Mouse (Mus musculus): ENCODE data around the gene Nde1. TPM values are rescaled to one million over a fixed set of nuclear protein-coding genes. Genes with fewer than 3 reads are reported as not detected.

Gene Nde1
- polyA plus RNA-seq (2012; ENCODE audit: insufficient read depth, insufficient read length, missing spikeins), result 14.3 and 16.5 TPM in 2 replicates

- Histone ChIP-seq H3K27ac (replicated peaks; ENCODE audit: low read depth, low read length) (peak within 1 kb of the TSS; percentile 63), H3K4me3 (ENCODE audit: insufficient read depth, low read depth, low read length) (peak within 1 kb of the TSS; percentile 78), H3K4me1 (ENCODE audit: control insufficient read depth, insufficient read depth, insufficient read length, low read length) (no peaks in the 10 kb centered on the region)
These were observed at the start of gene Nde1, which contains the start of gene Marf1 for GRCm38 (mm10) chr16:14162988-14163416. Gene Nde1 (plus strand): TSS chr16:14163275. Gene Marf1 (minus strand): TSS chr16:14163351.

DNA sequence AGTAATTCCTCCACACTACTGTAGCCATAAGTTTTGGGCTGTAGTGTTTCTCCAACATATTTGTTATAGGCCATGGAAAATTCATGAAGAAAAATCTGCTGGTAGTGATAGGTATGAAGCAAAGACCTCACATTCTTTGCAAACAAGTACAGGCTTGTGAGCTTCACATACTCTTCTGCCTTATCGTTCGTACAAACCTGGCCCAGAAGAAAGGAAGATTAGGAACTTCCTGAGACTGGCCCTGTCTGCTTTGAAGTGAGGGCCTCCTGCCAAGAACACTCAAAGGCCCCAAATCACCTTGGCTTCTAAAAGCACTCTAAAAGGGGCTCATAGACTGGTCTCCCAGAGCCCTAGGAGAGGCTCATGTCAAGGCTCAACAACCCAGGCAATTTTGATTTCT, 45.8 kb upstream of the Nde1 start:
- Histone ChIP-seq H3K4me3 (ENCODE audit: insufficient read depth, low read depth, low read length) (no peak overlapping the region), H3K4me1 (ENCODE audit: control insufficient read depth, insufficient read depth, insufficient read length, low read length) (no peaks in the 10 kb centered on the region), H3K27ac (replicated peaks; ENCODE audit: low read depth, low read length) (no peak overlapping the region)

- Histone ChIP-seq H3K4me3 (ENCODE audit: insufficient read depth, low read depth, low read length) (no peak overlapping the region), H3K4me1 (ENCODE audit: control insufficient read depth, insufficient read depth, insufficient read length, low read length) (no peaks in the 10 kb centered on the region), H3K27ac (replicated peaks; ENCODE audit: low read depth, low read length) (no peak overlapping the region)
These were observed 42.1 kb upstream of the Nde1 start for GRCm38 (mm10) chr16:14120941-14121340.

DNA sequence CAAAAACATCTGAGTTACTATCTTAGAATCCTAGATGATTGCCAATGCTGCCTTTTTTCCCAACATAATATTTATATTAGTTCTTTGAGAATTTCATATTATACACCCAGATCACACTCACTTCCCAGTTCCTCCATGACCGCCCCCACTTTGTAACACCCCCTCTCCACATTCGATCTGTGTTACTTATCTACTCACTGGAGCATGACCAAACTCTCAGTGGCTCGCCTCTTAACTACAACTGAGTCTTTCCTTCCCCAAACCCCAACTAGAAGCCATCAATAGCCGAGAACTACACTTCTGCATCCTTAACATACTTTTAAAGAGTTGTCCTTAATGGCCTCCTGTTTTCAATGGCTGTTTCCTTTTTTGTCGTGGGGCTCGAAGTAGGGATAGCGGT, 41.5 kb upstream of the Nde1 start:
- no peak overlapping the region for H3K4me3 ChIP-seq (ENCODE audit: insufficient read depth, low read depth, low read length)

DNA sequence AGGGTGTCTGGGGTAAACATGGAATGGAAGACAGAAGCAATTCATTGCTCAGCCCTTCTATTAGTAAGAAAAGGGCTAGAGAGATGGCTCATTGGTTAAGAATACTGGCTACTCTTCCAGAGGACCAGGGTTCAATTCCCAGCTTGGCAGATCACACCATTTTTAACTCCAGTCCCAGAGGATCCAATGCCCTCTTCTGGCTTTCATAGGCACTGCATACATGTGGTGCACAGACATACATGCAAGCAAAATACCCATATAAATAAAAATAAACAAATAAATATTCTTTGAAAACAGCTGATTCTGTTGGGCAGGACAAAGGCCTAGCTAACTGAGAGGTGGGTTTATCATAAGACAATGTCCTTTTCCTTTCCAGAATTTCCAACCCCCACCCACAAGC, 40.5 kb upstream of the Nde1 start:
- Histone ChIP-seq H3K4me3 (ENCODE audit: insufficient read depth, low read depth, low read length) (no peak overlapping the region), H3K27ac (replicated peaks; ENCODE audit: low read depth, low read length) (no peak overlapping the region), H3K4me1 (ENCODE audit: control insufficient read depth, insufficient read depth, insufficient read length, low read length) (no peaks in the 10 kb centered on the region)

More for the DNA sequence above, 41.5 kb upstream of the Nde1 start:
- Histone ChIP-seq H3K4me1 (ENCODE audit: control insufficient read depth, insufficient read depth, insufficient read length, low read length) (no peaks in the 10 kb centered on the region), H3K27ac (replicated peaks; ENCODE audit: low read depth, low read length) (no peak overlapping the region)

DNA sequence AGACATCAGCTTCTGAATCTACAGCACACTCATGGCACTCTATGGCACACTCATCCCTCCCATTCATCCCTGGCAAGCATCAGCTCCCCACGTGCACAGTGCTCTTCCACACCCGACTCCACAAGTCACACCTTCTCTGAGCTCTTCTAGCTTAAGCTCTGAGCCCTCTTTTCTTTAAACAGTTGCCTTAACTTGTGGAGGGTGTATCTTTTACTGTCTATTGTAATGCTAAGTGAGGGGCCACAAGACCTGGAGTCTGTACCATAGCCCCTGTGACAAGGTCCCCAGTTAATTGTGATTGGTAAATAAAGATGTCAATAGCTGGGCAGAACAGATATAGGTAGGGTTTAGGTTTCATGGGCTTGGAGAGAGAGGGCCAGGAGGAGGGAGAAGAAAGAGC, 39.2 kb upstream of the Nde1 start:
- Histone ChIP-seq H3K27ac (replicated peaks; ENCODE audit: low read depth, low read length) (no peak overlapping the region), H3K4me1 (ENCODE audit: control insufficient read depth, insufficient read depth, insufficient read length, low read length) (no peaks in the 10 kb centered on the region), H3K4me3 (ENCODE audit: insufficient read depth, low read depth, low read length) (no peak overlapping the region)

- no peak overlapping the region for H3K4me3 ChIP-seq (ENCODE audit: insufficient read depth, low read depth, low read length)
- no peak overlapping the region for H3K27ac ChIP-seq (replicated peaks; ENCODE audit: low read depth, low read length)
- H3K4me1 ChIP-seq (ENCODE audit: control insufficient read depth, insufficient read depth, insufficient read length, low read length), result no peaks in the 10 kb centered on the region
These were observed 38.4 kb upstream of the Nde1 start for GRCm38 (mm10) chr16:14124709-14125108.

GRCm38 (mm10) chr16:14125253-14125652, 37.8 kb upstream of the Nde1 start:
- Histone ChIP-seq H3K4me1 (ENCODE audit: control insufficient read depth, insufficient read depth, insufficient read length, low read length) (no peaks in the 10 kb centered on the region), H3K4me3 (ENCODE audit: insufficient read depth, low read depth, low read length) (no peak overlapping the region), H3K27ac (replicated peaks; ENCODE audit: low read depth, low read length) (no peak overlapping the region)

DNA sequence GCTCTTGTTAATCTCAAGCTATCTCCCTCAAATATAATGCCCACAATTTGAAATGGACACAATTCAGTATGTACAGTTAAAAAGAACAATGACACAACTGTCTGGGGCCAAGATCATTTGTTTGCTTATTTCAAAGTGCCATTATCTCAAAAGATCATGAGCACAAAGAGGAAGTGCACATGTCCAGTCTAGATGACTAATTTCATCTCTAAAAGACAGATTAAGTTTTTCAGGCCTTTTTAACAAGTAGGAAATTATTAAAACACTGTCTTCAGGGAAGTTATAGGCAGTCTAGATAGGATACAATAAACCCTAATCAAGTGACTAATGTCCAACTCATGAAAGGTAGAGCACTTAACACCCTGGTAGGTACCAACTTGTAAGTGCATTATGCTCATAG, 34.1 kb upstream of the Nde1 start:
- no peak overlapping the region for H3K27ac ChIP-seq (replicated peaks; ENCODE audit: low read depth, low read length)
- no peaks in the 10 kb centered on the region for H3K4me1 ChIP-seq (ENCODE audit: control insufficient read depth, insufficient read depth, insufficient read length, low read length)
- H3K4me3 ChIP-seq (ENCODE audit: insufficient read depth, low read depth, low read length), result no peak overlapping the region

- no peaks in the 10 kb centered on the region for H3K4me1 ChIP-seq (ENCODE audit: control insufficient read depth, insufficient read depth, insufficient read length, low read length)
- H3K4me3 ChIP-seq (ENCODE audit: insufficient read depth, low read depth, low read length), result no peak overlapping the region
- no peak overlapping the region for H3K27ac ChIP-seq (replicated peaks; ENCODE audit: low read depth, low read length)
These were observed 32.3 kb upstream of the Nde1 start for GRCm38 (mm10) chr16:14130796-14131195.

DNA sequence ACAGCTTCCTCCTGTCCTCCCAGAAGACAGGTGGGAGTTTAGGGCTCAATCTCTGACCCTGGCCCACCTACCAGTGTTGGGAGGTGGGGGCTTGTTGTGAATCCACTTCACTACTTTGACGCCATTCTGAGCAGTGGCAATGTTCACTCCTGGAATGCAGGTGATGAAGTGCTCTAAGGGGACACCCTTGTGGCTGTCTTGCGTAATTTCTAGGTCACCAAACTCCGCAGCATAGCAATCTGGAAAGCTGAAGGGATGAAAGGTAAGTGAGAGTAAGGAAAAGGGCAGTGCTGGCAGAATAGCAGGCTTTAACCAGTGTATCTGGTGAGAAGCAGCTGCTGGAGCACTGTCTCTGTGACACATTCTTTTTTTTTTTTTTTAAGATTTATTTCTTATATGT, 31.7 kb upstream of the Nde1 start:
- Histone ChIP-seq H3K27ac (replicated peaks; ENCODE audit: low read depth, low read length) (no peak overlapping the region), H3K4me3 (ENCODE audit: insufficient read depth, low read depth, low read length) (no peak overlapping the region), H3K4me1 (ENCODE audit: control insufficient read depth, insufficient read depth, insufficient read length, low read length) (no peaks in the 10 kb centered on the region)

DNA sequence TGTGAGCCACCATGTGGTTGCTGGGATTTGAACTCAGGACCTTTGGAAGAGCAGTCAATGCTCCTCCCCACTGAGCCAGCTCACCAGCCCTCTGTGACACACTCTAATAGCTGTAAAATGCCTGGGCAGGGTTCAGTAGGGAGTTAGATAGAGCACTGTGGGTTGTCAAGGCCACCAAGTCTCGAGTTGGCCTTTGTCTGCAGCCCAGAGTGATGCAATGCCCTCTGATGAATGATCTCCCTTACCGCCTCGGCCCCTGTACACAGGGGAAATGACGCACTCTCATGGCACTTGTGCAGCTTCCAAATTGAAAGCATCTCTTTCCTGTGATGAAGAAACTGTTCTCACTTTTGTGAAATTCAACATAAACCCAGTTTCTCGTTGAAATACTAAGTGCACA, 31.2 kb upstream of the Nde1 start:
- Histone ChIP-seq H3K27ac (replicated peaks; ENCODE audit: low read depth, low read length) (no peak overlapping the region), H3K4me3 (ENCODE audit: insufficient read depth, low read depth, low read length) (no peak overlapping the region), H3K4me1 (ENCODE audit: control insufficient read depth, insufficient read depth, insufficient read length, low read length) (no peaks in the 10 kb centered on the region)

GRCm38 (mm10) chr16:14135014-14135413, 28.1 kb upstream of the Nde1 start:
- Histone ChIP-seq H3K4me3 (ENCODE audit: insufficient read depth, low read depth, low read length) (no peak overlapping the region), H3K27ac (replicated peaks; ENCODE audit: low read depth, low read length) (peak overlapping the region; percentile 27; the same call in 1 of the 2 replicates), H3K4me1 (ENCODE audit: control insufficient read depth, insufficient read depth, insufficient read length, low read length) (no peaks in the 10 kb centered on the region)

GRCm38 (mm10) chr16:14137976-14138561, 25.0 kb upstream of the Nde1 start:
- H3K4me3 ChIP-seq (ENCODE audit: insufficient read depth, low read depth, low read length), result no peak overlapping the region

DNA sequence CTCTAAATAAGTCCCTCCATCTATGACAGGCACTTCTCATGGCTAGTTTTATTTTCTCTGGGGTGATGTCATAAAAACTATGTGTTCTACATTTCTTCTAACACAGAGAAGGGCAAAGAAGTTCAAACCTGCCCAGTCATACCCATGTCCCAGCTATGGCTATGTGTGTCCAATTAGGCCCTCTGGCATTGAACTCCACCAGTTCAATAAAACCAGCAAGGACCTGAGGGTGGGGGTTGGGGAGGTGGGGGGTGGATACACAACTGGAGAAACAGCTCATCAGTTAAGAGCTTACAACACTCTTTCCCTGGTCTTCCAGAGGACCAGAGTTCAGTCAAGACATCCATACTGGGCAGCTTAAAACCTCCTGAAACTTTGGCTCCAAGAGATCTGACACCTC, 24.0 kb upstream of the Nde1 start:
- Histone ChIP-seq H3K4me1 (ENCODE audit: control insufficient read depth, insufficient read depth, insufficient read length, low read length) (no peaks in the 10 kb centered on the region), H3K27ac (replicated peaks; ENCODE audit: low read depth, low read length) (no peak overlapping the region), H3K4me3 (ENCODE audit: insufficient read depth, low read depth, low read length) (no peak overlapping the region)

More at GRCm38 (mm10) chr16:14137976-14138561, 25.0 kb upstream of the Nde1 start:
- no peaks in the 10 kb centered on the region for H3K4me1 ChIP-seq (ENCODE audit: control insufficient read depth, insufficient read depth, insufficient read length, low read length)
- H3K27ac ChIP-seq (replicated peaks; ENCODE audit: low read depth, low read length), result no peak overlapping the region

DNA sequence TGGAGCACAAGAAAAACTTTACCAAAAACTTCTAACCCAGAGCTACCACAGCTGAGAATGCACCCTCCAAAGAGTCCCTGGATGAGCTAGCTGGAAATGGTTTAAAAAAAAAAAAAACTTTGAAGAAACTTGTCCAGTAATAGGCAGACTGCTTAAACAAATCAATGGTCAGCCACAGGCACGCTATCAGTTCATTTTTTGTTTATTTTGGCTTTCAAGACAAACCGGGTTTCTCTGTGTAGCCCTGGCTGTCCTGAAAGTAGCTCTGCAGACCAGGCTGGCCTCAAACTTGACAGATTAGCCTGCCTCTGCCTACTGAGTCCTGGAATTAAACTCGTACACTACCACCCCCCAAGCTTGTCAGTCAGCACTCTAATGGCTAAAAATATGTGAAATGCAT, 19.8 kb upstream of the Nde1 start:
- no peak overlapping the region for H3K4me3 ChIP-seq (ENCODE audit: insufficient read depth, low read depth, low read length)
- no peaks in the 10 kb centered on the region for H3K4me1 ChIP-seq (ENCODE audit: control insufficient read depth, insufficient read depth, insufficient read length, low read length)
- H3K27ac ChIP-seq (replicated peaks; ENCODE audit: low read depth, low read length), result no peak overlapping the region
